Mouse (Mus musculus): ENCODE results near the gene Hoxa10. TPM values are rescaled to one million over a fixed set of nuclear protein-coding genes. Genes with fewer than 3 reads are reported as not detected.

Hoxa10 gene
- total and polyA plus RNA-seq, 3 experiments = not detected

DNA sequence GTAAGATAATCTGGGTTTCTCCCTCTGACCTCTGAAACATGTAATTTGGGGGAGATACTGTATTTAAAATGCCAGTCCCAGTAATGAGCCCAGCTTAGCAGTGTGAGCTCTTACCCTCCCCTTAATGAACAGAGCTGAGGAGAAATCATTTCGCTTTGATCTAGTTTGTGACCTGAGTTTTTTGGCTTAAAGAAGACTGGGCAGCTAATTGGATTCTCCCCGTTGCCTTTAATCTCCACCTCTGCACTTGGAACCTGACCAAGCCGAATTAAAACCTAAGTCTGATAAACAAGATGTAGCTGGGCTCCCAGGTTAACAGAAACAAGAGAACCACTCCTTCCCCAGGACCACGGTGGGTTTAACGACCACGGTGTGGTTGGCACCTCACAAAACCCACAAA lies 35.7 kb upstream of the Hoxa10 start:
- Histone ChIP-seq H3K79me2 (ENCODE audit: control insufficient read depth, insufficient read depth, low read length, poor library complexity) (no peaks in the 10 kb centered on the region), H3K27ac (ENCODE audit: control insufficient read depth, low read depth, low read length) (no peak overlapping the region), H3K4me3 (ENCODE audit: control insufficient read depth in 1 of 2, insufficient read depth in 1 of 2, low read depth in 2 of 2, low read length in 2 of 2) (no peak overlapping the region), H3K4me1 (ENCODE audit: control insufficient read depth in 1 of 2, insufficient read depth in 2 of 2, low read length in 2 of 2) (no peaks in the 10 kb centered on the region), H3K9ac (ENCODE audit: control insufficient read depth, low read depth, low read length, poor library complexity, severe bottlenecking) (no peak overlapping the region), H3K9me3 (replicated peaks; ENCODE audit: insufficient read depth, low read length) (no peaks in the 10 kb centered on the region), H3K27me3 (ENCODE audit: control insufficient read depth in 1 of 2, insufficient read depth in 2 of 2, low read length in 2 of 2) (no peaks in the 10 kb centered on the region), H3K36me3 (ENCODE audit: control insufficient read depth in 1 of 2, insufficient read depth in 2 of 2, low read length in 2 of 2) (no peaks in the 10 kb centered on the region)
- no peak for TF ChIP-seq MAX (IDR thresholded peaks at IDR 0.05; ENCODE audit: low read length)
- no peak for DNase-seq (ENCODE audit: low read depth, low spot score)

DNA sequence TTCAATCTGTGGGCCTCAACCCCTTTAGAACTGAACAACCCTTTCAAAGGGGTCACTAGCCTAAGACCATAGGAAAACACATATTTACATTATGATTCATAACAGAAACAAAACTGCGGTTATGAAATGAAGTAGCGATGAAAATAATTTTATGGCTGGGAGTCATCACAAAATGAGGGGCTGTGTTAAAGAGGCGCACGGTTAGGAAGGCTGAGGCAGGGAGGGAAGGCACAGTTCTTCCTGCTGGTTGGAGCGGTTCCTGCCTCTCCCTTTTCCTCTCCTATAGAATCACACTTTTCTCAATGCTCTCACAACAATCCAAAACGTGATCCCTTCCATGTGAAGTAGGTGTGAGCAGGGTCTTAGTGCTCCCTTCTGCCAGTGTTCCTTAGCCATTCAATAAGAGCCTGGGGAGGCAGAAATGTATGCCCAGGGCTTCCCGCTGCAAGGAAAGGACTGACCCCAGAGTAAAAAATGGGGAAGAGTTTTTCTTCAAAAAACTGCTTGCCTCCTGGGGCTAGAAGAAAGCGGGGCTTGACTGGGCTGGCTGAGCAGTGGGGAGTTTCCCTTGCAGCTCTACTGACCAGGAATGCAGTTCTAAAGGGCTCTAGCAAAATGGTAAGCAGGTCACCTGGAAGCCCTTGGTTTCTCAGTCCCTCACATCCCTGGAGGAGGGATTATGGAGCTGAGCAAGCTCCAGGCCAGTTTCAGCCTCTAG lies 35.1 kb upstream of the Hoxa10 start:
- no peak for DNase-seq (ENCODE audit: low read depth, low spot score)
- H3K36me3 ChIP-seq (ENCODE audit: control insufficient read depth in 1 of 2, insufficient read depth in 2 of 2, low read length in 2 of 2) = no peaks in the 10 kb centered on the region
- H3K27me3 ChIP-seq (ENCODE audit: control insufficient read depth in 1 of 2, insufficient read depth in 2 of 2, low read length in 2 of 2) = no peaks in the 10 kb centered on the region
- no peaks in the 10 kb centered on the region for H3K9me3 ChIP-seq (replicated peaks; ENCODE audit: insufficient read depth, low read length)
- no peak overlapping the region for H3K9ac ChIP-seq (ENCODE audit: control insufficient read depth, low read depth, low read length, poor library complexity, severe bottlenecking)
- no peak overlapping the region for H3K4me3 ChIP-seq (ENCODE audit: control insufficient read depth in 1 of 2, insufficient read depth in 1 of 2, low read depth in 2 of 2, low read length in 2 of 2)
- H3K4me1 ChIP-seq (ENCODE audit: control insufficient read depth in 1 of 2, insufficient read depth in 2 of 2, low read length in 2 of 2) = no peaks in the 10 kb centered on the region
- no peak overlapping the region for H3K27ac ChIP-seq (ENCODE audit: control insufficient read depth, low read depth, low read length)
- no peaks in the 10 kb centered on the region for H3K79me2 ChIP-seq (ENCODE audit: control insufficient read depth, insufficient read depth, low read length, poor library complexity)
- no peak for TF ChIP-seq ZKSCAN1 (IDR thresholded peaks at IDR 0.05; ENCODE audit: low read depth, low read length)
- TF ChIP-seq CHD2 (IDR thresholded peaks at IDR 0.05; ENCODE audit: low read length) = no peak
- TF ChIP-seq NELFE (IDR thresholded peaks at IDR 0.05; ENCODE audit: low read depth, low read length) = no peak
- TF ChIP-seq CHD1 (IDR thresholded peaks at IDR 0.05; ENCODE audit: low read depth, low read length) = no peak
- TF ChIP-seq TBP (IDR thresholded peaks at IDR 0.05; ENCODE audit: low read depth, low read length) = no peak
- no peak for TF ChIP-seq RCOR1 (IDR thresholded peaks at IDR 0.05; ENCODE audit: low read depth, low read length)
- TF ChIP-seq MEF2A (IDR thresholded peaks at IDR 0.05; ENCODE audit: extremely low read depth, insufficient replicate concordance, low read depth, low read length, poor library complexity, severe bottlenecking) = no peak
- TF ChIP-seq MYC (IDR thresholded peaks at IDR 0.05; ENCODE audit: low read depth, low read length) = no peak
- no peak for TF ChIP-seq ZNF384 (IDR thresholded peaks at IDR 0.05; ENCODE audit: low read depth, low read length)
- no peak for TF ChIP-seq E2F4 (IDR thresholded peaks at IDR 0.05; ENCODE audit: borderline replicate concordance, low read depth, low read length)
- TF ChIP-seq ZMIZ1 (IDR thresholded peaks at IDR 0.05; ENCODE audit: low read depth, low read length) = no peak
- no peak for TF ChIP-seq POLR2AphosphoS5 (IDR thresholded peaks at IDR 0.05; ENCODE audit: borderline replicate concordance, low read depth, low read length)

DNA sequence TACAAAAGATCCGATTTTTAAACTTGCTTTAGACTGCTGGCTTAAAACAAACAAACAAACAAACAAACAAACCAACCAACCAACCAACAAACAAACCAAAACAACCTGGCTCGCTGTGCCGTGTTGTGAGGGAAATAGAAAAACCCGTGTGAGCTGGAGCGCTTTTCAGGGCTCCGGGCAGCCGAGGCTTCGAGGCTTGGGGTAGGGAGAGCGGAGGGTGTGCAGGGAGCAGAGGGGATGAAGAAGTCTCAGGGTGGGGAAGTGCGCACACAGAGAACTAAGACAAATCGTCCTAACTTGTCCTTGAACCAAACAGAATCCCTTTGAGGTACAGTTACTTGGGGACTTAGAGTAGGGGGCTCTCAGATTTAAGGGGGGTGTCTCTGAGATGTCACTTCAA lies 33.9 kb upstream of the Hoxa10 start:
- Histone ChIP-seq H3K9me3 (replicated peaks; ENCODE audit: insufficient read depth, low read length) (no peaks in the 10 kb centered on the region), H3K27ac (ENCODE audit: control insufficient read depth, low read depth, low read length) (no peak overlapping the region), H3K4me1 (ENCODE audit: control insufficient read depth in 1 of 2, insufficient read depth in 2 of 2, low read length in 2 of 2) (no peaks in the 10 kb centered on the region), H3K36me3 (ENCODE audit: control insufficient read depth in 1 of 2, insufficient read depth in 2 of 2, low read length in 2 of 2) (no peaks in the 10 kb centered on the region), H3K9ac (ENCODE audit: control insufficient read depth, low read depth, low read length, poor library complexity, severe bottlenecking) (no peak overlapping the region), H3K4me3 (ENCODE audit: control insufficient read depth in 1 of 2, insufficient read depth in 1 of 2, low read depth in 2 of 2, low read length in 2 of 2) (no peak overlapping the region), H3K27me3 (ENCODE audit: control insufficient read depth in 1 of 2, insufficient read depth in 2 of 2, low read length in 2 of 2) (no peaks in the 10 kb centered on the region), H3K79me2 (ENCODE audit: control insufficient read depth, insufficient read depth, low read length, poor library complexity) (no peaks in the 10 kb centered on the region)
- TF ChIP-seq POLR2A (IDR thresholded peaks at IDR 0.05; ENCODE audit: control insufficient read depth in 1 of 2, insufficient read depth in 1 of 2, low read depth in 1 of 2, low read length in 2 of 2, poor library complexity in 1 of 2) = no peak
- no peak for TF ChIP-seq MEF2A (IDR thresholded peaks at IDR 0.05; ENCODE audit: extremely low read depth, insufficient replicate concordance, low read depth, low read length, poor library complexity, severe bottlenecking)
- TF ChIP-seq TBP (IDR thresholded peaks at IDR 0.05; ENCODE audit: low read depth, low read length) = no peak
- TF ChIP-seq MAZ (IDR thresholded peaks at IDR 0.05; ENCODE audit: low read depth, low read length) = no peak
- no peak for TF ChIP-seq SMC3 (IDR thresholded peaks at IDR 0.05; ENCODE audit: low read depth, low read length)
- no peak for TF ChIP-seq ELF1 (IDR thresholded peaks at IDR 0.05; ENCODE audit: low read depth, low read length)
- no peak for TF ChIP-seq MYB (IDR thresholded peaks at IDR 0.05; ENCODE audit: low read depth, low read length)
- no peak for TF ChIP-seq ETS1 (IDR thresholded peaks at IDR 0.05; ENCODE audit: low read depth, low read length)
- no peak for TF ChIP-seq ZMIZ1 (IDR thresholded peaks at IDR 0.05; ENCODE audit: low read depth, low read length)
- TF ChIP-seq RAD21 (IDR thresholded peaks at IDR 0.05; ENCODE audit: low read depth, low read length) = no peak
- no peak for TF ChIP-seq TCF12 (IDR thresholded peaks at IDR 0.05; ENCODE audit: low read depth, low read length)
- TF ChIP-seq ZKSCAN1 (IDR thresholded peaks at IDR 0.05; ENCODE audit: low read depth, low read length) = no peak
- no peak for TF ChIP-seq EP300 (IDR thresholded peaks at IDR 0.05; ENCODE audit: low read depth in 1 of 2, low read length in 2 of 2)
- no peak for TF ChIP-seq POLR2AphosphoS5 (IDR thresholded peaks at IDR 0.05; ENCODE audit: borderline replicate concordance, low read depth, low read length)
- no peak for TF ChIP-seq HCFC1 (IDR thresholded peaks at IDR 0.05; ENCODE audit: low read depth, low read length)
- TF ChIP-seq USF2 (IDR thresholded peaks at IDR 0.05; ENCODE audit: borderline replicate concordance in 1 of 2, insufficient read depth in 1 of 2, low read depth in 1 of 2, low read length in 2 of 2) = no peak
- no peak for TF ChIP-seq CTCF (IDR thresholded peaks at IDR 0.05 in 2 of 3, conservative IDR thresholded peaks at IDR 0.05 in 1 of 3; ENCODE audit: control insufficient read depth in 1 of 3, insufficient read depth in 1 of 3, low read depth in 2 of 3, low read length in 3 of 3, poor library complexity in 1 of 3, severe bottlenecking in 1 of 3)
- no peak for DNase-seq (ENCODE audit: low read depth, low spot score)

Data from MEL (cell line).